Mouse (Mus musculus) thymus, adult 2 months (tissue): ENCODE results near the gene Apoa5. TPM values are rescaled to one million over a fixed set of nuclear protein-coding genes. Genes with fewer than 3 reads are reported as not detected.

ENCODE experiments used
- DNase-seq: peaks from one replicate; pipeline ENCODE4 v3.0.0; 2021
- H3K27ac ChIP-seq: fragments of 200-500 bp; 2 replicates; pipeline ENCODE4 v1.5.1; 2012; ENCODE audit warnings: low read length, control low read depth; ENCODE audit not compliant: control insufficient read depth, insufficient read depth
- H3K27me3 ChIP-seq: fragments of 200-500 bp; 2 replicates; pipeline ENCODE4 v1.6.1; 2012; ENCODE audit warnings: mild to moderate bottlenecking, low read length, moderate library complexity, mixed read lengths; ENCODE audit not compliant: control insufficient read depth, insufficient read depth
- H3K36me3 ChIP-seq: fragments of 200-500 bp; 2 replicates; pipeline ENCODE4 v1.6.1; 2012; ENCODE audit warnings: mild to moderate bottlenecking, low read length, moderate library complexity; ENCODE audit not compliant: control insufficient read depth, insufficient read depth
- H3K4me1 ChIP-seq: fragments of 200-500 bp; replicated peaks from 2 replicates; pipeline ENCODE4 v1.6.1; 2012; ENCODE audit warnings: low read length; ENCODE audit not compliant: control insufficient read depth, insufficient read depth
- H3K4me3 ChIP-seq: fragments of 200-500 bp; 2 replicates; pipeline ENCODE4 v1.5.1; 2012; ENCODE audit warnings: mild to moderate bottlenecking, low read length, control low read depth, moderate library complexity; ENCODE audit not compliant: control insufficient read depth, insufficient read depth
- CTCF ChIP-seq: fragments of 200-500 bp; IDR thresholded peaks from 2 replicates; pipeline ENCODE4 v1.5.1; 2012; ENCODE audit warnings: mild to moderate bottlenecking, control low read depth, low read length, moderate library complexity, borderline replicate concordance; ENCODE audit not compliant: control insufficient read depth, poor library complexity, insufficient read depth; ENCODE audit errors: extremely low read depth
- POLR2A ChIP-seq: fragments of 200-500 bp; IDR thresholded peaks from 2 replicates; pipeline ENCODE4 v1.6.1; 2012; ENCODE audit warnings: mild to moderate bottlenecking, low read length, control low read depth, moderate library complexity; ENCODE audit not compliant: control insufficient read depth, poor library complexity, insufficient read depth; ENCODE audit errors: extremely low read depth
- WGBS: fragments of 180-500 bp; shearing (Covaris S2); methylation state at CpG from one replicate; pipeline ENCODE4 v1.1.7; 2018; 5-methylcytosine and 5-hydroxymethylcytosine counted together
- polyA plus RNA-seq: library from polyadenylated mRNA; depleted of rRNA; stranded (reverse); fragments of >200 nt; gene quantifications from 2 replicates; pipeline ENCODE4 v1.2.3, GENCODE M21; 2012

Apoa5 gene
- polyA plus RNA-seq, 1 experiment, result 0.09 TPM

GRCm38 (mm10) chr9:46274494-46274893 lies 6.1 kb downstream of the Apoa5 start:
- Histone ChIP-seq H3K4me1 (peaks cover 8% of the 10 kb centered on the region), H3K36me3 (peaks cover 32% of the 10 kb centered on the region), H3K27ac (no peak overlapping the region), H3K4me3 (no peak overlapping the region), H3K27me3 (no peaks in the 10 kb centered on the region)
- no peak for DNase-seq
- WGBS, result 97% methylated on average over 9 of the region's 9 CpGs
- TF ChIP-seq POLR2A (no peak), CTCF (no peak)

DNA sequence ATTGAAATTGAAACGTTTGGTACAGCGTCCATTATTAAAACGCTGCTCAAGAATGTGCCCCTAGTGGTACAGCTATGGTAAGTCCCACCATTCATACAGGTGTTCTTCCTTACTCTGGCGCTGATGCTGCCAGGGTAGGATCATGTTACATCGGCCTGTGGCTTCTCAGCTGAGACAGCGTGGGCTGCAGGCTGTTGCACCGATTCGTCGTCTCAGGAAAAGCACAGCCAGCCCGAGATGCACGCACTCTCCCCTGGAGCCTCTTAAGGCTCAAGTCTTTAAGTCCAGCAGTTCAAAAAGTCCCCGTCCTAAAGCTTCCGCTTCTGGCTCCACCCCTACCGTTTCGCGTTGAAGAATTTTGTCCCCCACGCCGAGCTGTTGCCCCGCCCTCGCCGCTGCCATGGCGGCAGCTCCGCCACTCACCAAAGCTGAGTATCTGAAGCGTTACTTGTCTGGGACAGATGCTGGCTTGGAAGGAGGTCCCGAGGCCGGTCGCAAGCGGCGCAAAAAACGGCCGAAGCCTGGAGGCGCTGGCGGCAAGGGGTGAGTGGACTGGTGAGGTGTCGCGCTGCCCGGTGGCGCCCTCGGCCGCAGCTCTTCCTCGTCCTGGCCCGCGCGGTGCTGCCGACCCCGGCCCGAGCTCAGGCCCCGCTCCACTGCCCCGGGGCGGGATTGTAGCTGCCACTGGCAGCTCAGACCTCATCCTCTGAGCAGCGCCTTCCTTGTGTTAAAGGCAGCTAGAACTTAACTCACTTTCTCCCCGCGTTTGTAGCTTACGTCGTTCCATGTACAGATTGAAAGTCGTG lies 14.4 kb downstream of the Apoa5 start, which contains the start of gene Bud13:
Gene Bud13, plus strand, starts transcription at position 378 of the 806 bp plus-strand sequence.
- H3K4me3 ChIP-seq, result peak within 1 kb of the TSS; percentile 66
- DNase-seq, result peak; percentile 98
- peaks cover 25% of the 10 kb centered on the region for H3K36me3 ChIP-seq
- H3K27me3 ChIP-seq, result no peaks in the 10 kb centered on the region
- no peaks in the 10 kb centered on the region for H3K4me1 ChIP-seq
- under 1% methylated on average over 54 of the region's 55 CpGs for WGBS
- TF ChIP-seq CTCF (peak; percentile 78; the same call in 1 of the 2 replicates), POLR2A (peak; percentile 69; the same call in 1 of the 2 replicates)
- peak within 1 kb of the TSS; percentile 39; the same call in 1 of the 2 replicates for H3K27ac ChIP-seq

DNA sequence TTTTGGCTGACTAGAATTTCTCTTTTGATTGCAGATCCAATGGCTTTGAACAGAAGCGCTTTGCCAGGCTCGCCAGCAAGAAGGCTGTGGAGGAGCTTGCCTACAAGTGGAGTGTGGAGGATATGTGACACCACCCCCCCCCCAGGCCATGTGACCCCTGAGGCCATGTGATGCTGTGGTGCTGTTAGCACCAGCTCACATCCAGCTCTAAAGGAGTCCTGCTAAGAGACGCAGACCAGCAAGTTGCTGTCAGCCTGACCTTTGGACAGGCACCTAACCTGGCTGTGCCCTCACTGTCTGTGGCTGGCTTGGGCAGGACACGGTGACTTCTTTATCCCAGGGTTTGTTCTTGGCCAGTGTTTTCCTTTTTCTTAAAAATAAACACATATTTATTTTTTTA lies 29.9 kb downstream of the Apoa5 start:
- no peak for DNase-seq
- peaks cover 30% of the 10 kb centered on the region for H3K36me3 ChIP-seq
- no peaks in the 10 kb centered on the region for H3K4me1 ChIP-seq
- no peak for TF ChIP-seq POLR2A
- no peak for TF ChIP-seq CTCF
- no peaks in the 10 kb centered on the region for H3K27me3 ChIP-seq
- 92% methylated on average over 4 of the region's 4 CpGs for WGBS
- no peak overlapping the region for H3K4me3 ChIP-seq
- no peak overlapping the region for H3K27ac ChIP-seq

GRCm38 (mm10) chr9:46302142-46302541 lies 33.7 kb downstream of the Apoa5 start:
- peak; percentile 58 for DNase-seq
- no peaks in the 10 kb centered on the region for H3K4me1 ChIP-seq
- WGBS, result 11% methylated on average over 2 of the region's 2 CpGs
- no peaks in the 10 kb centered on the region for H3K27me3 ChIP-seq
- H3K36me3 ChIP-seq, result peaks cover 15% of the 10 kb centered on the region; the same call in 1 of the 2 replicates
- H3K4me3 ChIP-seq, result no peak overlapping the region
- TF ChIP-seq CTCF, result no peak
- no peak for TF ChIP-seq POLR2A
- H3K27ac ChIP-seq, result no peak overlapping the region

- Histone ChIP-seq H3K27ac (no peak overlapping the region), H3K4me1 (no peaks in the 10 kb centered on the region), H3K36me3 (no peaks in the 10 kb centered on the region), H3K4me3 (no peak overlapping the region), H3K27me3 (no peaks in the 10 kb centered on the region; the same call in 1 of the 2 replicates)
- DNase-seq, result no peak
- 22% methylated on average over 7 of the region's 7 CpGs for WGBS
- TF ChIP-seq CTCF, result no peak
- no peak for TF ChIP-seq POLR2A
These were observed 40.7 kb downstream of the Apoa5 start for GRCm38 (mm10) chr9:46309121-46309520.

- peak; percentile 68 for DNase-seq
- no peaks in the 10 kb centered on the region for H3K4me1 ChIP-seq
- no peaks in the 10 kb centered on the region for H3K36me3 ChIP-seq
- no peaks in the 10 kb centered on the region for H3K27me3 ChIP-seq
- TF ChIP-seq POLR2A (no peak), CTCF (peak; percentile 87; the same call in 1 of the 2 replicates)
- WGBS, result 17% methylated on average over 4 of the region's 4 CpGs
- no peak overlapping the region for H3K27ac ChIP-seq
- no peak overlapping the region for H3K4me3 ChIP-seq
These were observed 46.1 kb downstream of the Apoa5 start for GRCm38 (mm10) chr9:46314507-46314906.

GRCm38 (mm10) chr9:46314921-46315320 lies 46.5 kb downstream of the Apoa5 start:
- DNase-seq, result no peak
- no peak for TF ChIP-seq POLR2A
- TF ChIP-seq CTCF, result no peak
- Histone ChIP-seq H3K27ac (no peak overlapping the region), H3K36me3 (no peaks in the 10 kb centered on the region), H3K4me3 (no peak overlapping the region), H3K4me1 (no peaks in the 10 kb centered on the region), H3K27me3 (no peaks in the 10 kb centered on the region)
- 61% methylated on average over 2 of the region's 2 CpGs for WGBS
